Mouse (Mus musculus): ENCODE data around the gene Pnkd. TPM values are rescaled to one million over a fixed set of nuclear protein-coding genes. Genes with fewer than 3 reads are reported as not detected.

Gene Pnkd
- polyA plus RNA-seq, 1 experiment from 2014 or later, result 149 TPM

DNA sequence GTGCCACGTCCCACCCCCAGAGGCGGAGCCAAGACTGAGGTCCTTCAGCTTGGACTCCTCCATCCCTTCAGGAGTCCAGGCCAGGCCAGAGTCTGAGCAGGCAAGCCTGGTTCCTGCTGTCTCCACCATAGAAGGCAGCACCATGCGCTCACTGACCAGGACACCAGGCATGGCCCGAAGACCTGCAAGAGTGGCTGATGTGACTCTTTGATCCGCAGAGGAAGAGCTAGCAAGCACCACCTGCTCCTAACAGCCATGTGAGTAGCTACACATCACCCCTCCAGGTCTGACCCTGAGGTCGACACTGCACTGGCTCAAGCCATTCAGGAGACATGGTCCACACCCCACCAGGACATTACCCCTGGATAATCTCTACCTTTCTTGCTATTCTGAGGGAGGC, 7.7 kb upstream of the Pnkd start:
- no peak overlapping the region for H3K27ac ChIP-seq (ENCODE audit: low read length)
- H3K36me3 ChIP-seq (ENCODE audit: insufficient read depth, low read length), result peaks cover 37% of the 10 kb centered on the region
- H3K9me3 ChIP-seq (ENCODE audit: low read length), result no peaks in the 10 kb centered on the region
- H3K4me3 ChIP-seq (ENCODE audit: low read length), result no peak overlapping the region
- H3K4me2 ChIP-seq (replicated peaks; ENCODE audit: low read depth, low read length), result no peak overlapping the region
- peaks cover 34% of the 10 kb centered on the region for H3K4me1 ChIP-seq (ENCODE audit: insufficient read depth, low read length)
- no peak overlapping the region for H3K9ac ChIP-seq (replicated peaks; ENCODE audit: low read length)
- 58% methylated on average over 6 of the region's 6 CpGs for WGBS
- ATAC-seq (ENCODE audit: low FRiP score, low TSS enrichment), result no peak
- H3K27me3 ChIP-seq (ENCODE audit: insufficient read depth, low read length), result no peaks in the 10 kb centered on the region

DNA sequence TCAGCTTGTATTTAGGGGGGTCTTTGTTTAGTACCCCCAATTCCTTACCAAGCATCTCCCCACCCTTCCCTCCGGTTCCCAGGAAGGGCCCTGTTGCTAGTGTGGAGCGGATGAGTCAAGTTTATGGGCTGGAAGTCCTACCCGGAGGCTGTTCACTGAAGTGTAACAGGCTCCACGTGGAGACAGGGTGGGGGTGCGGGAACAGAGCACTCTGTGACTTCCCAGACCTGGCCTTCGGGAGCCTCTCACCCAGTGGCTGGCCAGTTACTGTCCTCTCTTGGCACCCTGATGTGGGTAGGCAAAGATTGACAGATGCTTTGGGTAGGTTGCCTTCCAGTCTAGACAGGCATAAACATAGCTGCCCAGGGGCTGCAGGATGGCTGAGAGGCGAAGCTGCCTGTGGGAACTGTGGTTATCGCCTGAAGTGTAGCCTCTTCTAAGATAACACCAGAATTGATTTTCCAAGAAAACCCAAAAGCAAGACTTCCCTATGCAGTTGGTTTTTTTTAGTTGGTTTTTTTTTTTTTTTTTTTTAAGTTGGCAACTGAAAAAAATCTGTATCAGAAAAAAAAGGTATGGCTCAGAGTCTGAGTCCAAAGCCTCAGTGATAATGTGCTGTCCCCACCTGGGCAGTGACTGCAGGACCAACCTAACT, 6.7 kb upstream of the Pnkd start:
- no peaks in the 10 kb centered on the region for H3K27me3 ChIP-seq (ENCODE audit: insufficient read depth, low read length)
- WGBS, result 27% methylated on average over 8 of the region's 8 CpGs
- H3K4me1 ChIP-seq (ENCODE audit: insufficient read depth, low read length), result peaks cover 39% of the 10 kb centered on the region
- no peak overlapping the region for H3K4me3 ChIP-seq (ENCODE audit: low read length)
- no peak overlapping the region for H3K9ac ChIP-seq (replicated peaks; ENCODE audit: low read length)
- H3K9me3 ChIP-seq (ENCODE audit: low read length), result no peaks in the 10 kb centered on the region
- no peak overlapping the region; the same call in 1 of the 2 replicates for H3K27ac ChIP-seq (ENCODE audit: low read length)
- H3K36me3 ChIP-seq (ENCODE audit: insufficient read depth, low read length), result peaks cover 47% of the 10 kb centered on the region
- ATAC-seq (ENCODE audit: low FRiP score, low TSS enrichment), result peak; percentile 49
- H3K4me2 ChIP-seq (replicated peaks; ENCODE audit: low read depth, low read length), result no peak overlapping the region

DNA sequence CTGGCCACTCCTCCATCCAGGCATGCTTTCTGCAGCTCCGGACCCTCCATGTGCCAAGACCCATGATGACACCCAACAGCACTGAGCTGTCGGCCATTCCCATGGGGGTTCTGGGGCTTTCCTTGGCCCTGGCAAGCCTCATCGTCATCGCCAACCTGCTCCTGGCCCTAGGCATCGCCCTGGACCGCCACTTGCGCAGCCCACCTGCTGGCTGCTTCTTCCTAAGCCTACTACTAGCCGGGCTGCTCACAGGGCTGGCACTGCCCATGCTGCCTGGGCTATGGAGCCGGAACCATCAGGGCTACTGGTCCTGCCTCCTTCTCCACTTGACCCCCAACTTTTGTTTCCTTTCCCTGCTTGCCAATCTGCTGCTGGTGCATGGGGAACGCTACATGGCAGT, 6.2 kb upstream of the Pnkd start, which contains the start of gene Gpbar1:
Gene Gpbar1 (plus strand): TSS at position 13 of the 400 bp plus-strand sequence.
- 88% methylated on average over 10 of the region's 10 CpGs for WGBS
- Histone ChIP-seq H3K9ac (replicated peaks; ENCODE audit: low read length) (no peak within 1 kb of the TSS), H3K27ac (ENCODE audit: low read length) (no peak within 1 kb of the TSS; the same call in 1 of the 2 replicates), H3K27me3 (ENCODE audit: insufficient read depth, low read length) (no peaks in the 10 kb centered on the region), H3K4me2 (replicated peaks; ENCODE audit: low read depth, low read length) (no peak within 1 kb of the TSS), H3K36me3 (ENCODE audit: insufficient read depth, low read length) (peaks cover 50% of the 10 kb centered on the region), H3K4me1 (ENCODE audit: insufficient read depth, low read length) (peaks cover 44% of the 10 kb centered on the region), H3K9me3 (ENCODE audit: low read length) (no peaks in the 10 kb centered on the region), H3K4me3 (ENCODE audit: low read length) (no peak within 1 kb of the TSS)
- no peak for ATAC-seq (ENCODE audit: low FRiP score, low TSS enrichment)

DNA sequence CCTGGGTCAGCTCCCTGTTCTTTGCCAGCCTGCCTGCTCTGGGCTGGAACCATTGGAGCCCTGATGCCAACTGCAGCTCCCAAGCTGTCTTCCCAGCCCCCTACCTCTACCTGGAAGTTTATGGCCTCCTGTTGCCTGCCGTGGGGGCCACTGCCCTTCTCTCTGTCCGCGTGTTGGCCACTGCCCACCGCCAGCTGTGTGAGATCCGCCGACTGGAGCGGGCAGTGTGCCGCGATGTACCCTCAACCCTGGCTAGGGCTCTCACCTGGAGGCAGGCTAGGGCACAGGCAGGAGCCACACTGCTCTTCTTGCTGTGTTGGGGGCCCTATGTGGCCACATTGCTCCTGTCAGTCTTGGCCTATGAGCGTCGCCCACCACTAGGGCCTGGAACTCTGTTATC, 5.7 kb upstream of the Pnkd start:
- Histone ChIP-seq H3K9me3 (ENCODE audit: low read length) (no peaks in the 10 kb centered on the region), H3K9ac (replicated peaks; ENCODE audit: low read length) (no peak overlapping the region), H3K4me1 (ENCODE audit: insufficient read depth, low read length) (peaks cover 48% of the 10 kb centered on the region), H3K36me3 (ENCODE audit: insufficient read depth, low read length) (peaks cover 50% of the 10 kb centered on the region), H3K27me3 (ENCODE audit: insufficient read depth, low read length) (no peaks in the 10 kb centered on the region), H3K4me2 (replicated peaks; ENCODE audit: low read depth, low read length) (no peak overlapping the region), H3K4me3 (ENCODE audit: low read length) (no peak overlapping the region), H3K27ac (ENCODE audit: low read length) (no peak overlapping the region)
- ATAC-seq (ENCODE audit: low FRiP score, low TSS enrichment), result no peak
- 81% methylated on average over 11 of the region's 11 CpGs for WGBS

DNA sequence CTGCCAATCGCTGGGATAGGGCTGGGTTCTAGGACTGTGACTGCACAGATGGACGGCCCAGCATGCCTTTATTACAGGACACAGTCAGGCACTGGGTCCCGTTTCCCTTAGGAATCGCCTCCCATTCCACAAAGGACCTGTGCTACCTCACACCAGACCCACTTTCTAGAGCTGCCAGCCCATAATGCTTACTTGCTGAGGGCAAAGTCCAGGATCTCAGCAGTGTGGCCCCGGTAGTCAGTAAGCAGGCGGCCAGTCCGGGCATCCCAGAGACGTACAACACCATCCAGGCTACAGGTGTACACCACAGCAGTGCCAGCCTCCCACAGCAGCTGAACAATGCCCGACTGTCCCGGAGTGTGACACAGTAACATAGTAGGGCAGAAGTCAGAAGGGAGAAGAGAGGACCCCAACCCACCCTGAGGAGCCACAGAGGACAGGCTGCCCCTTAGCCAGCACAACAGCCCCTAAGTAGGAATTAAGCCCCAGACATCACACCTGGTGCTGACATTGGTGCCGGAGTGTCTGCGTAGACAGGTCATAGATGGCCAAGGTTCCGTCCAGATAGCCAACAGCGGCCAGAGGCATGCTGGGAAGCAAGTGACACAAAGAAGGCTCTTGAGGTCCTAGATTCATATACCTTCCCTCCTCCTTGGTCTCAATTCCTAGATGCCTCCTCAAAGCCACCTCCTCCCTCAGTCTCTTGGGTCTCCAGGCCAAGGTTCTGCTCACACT, 4.0 kb upstream of the Pnkd start:
- Histone ChIP-seq H3K27me3 (ENCODE audit: insufficient read depth, low read length) (no peaks in the 10 kb centered on the region), H3K9me3 (ENCODE audit: low read length) (no peaks in the 10 kb centered on the region), H3K27ac (ENCODE audit: low read length) (no peak overlapping the region), H3K36me3 (ENCODE audit: insufficient read depth, low read length) (peaks cover 50% of the 10 kb centered on the region), H3K4me1 (ENCODE audit: insufficient read depth, low read length) (peaks cover 41% of the 10 kb centered on the region), H3K4me2 (replicated peaks; ENCODE audit: low read depth, low read length) (no peak overlapping the region), H3K4me3 (ENCODE audit: low read length) (no peak overlapping the region), H3K9ac (replicated peaks; ENCODE audit: low read length) (no peak overlapping the region)
- WGBS, result 91% methylated on average over 14 of the region's 14 CpGs
- no peak for ATAC-seq (ENCODE audit: low FRiP score, low TSS enrichment)

DNA sequence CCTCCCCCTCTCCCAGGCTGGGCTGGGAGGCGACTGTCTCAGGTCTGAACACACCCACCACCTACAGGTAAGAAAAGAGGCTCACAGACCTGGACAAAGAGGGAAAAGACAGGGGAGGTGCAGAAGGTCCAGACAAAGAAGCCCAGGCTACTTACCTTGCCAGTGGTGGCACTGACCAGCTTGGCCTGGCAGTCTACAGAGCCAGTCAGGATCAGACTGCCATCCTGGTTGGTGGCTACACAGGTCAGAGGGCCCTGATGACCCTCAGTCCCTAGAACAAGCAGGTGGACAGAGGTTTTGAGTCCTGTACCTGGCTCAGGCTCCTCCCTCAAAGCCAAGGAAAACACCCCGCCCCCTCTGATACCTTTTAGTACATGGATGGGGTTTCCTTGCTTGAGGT, 3.4 kb upstream of the Pnkd start:
- Histone ChIP-seq H3K4me3 (ENCODE audit: low read length) (no peak overlapping the region), H3K9ac (replicated peaks; ENCODE audit: low read length) (no peak overlapping the region), H3K27me3 (ENCODE audit: insufficient read depth, low read length) (no peaks in the 10 kb centered on the region), H3K36me3 (ENCODE audit: insufficient read depth, low read length) (peaks cover 50% of the 10 kb centered on the region), H3K4me1 (ENCODE audit: insufficient read depth, low read length) (peaks cover 44% of the 10 kb centered on the region), H3K27ac (ENCODE audit: low read length) (no peak overlapping the region), H3K9me3 (ENCODE audit: low read length) (no peaks in the 10 kb centered on the region), H3K4me2 (replicated peaks; ENCODE audit: low read depth, low read length) (no peak overlapping the region)
- ATAC-seq (ENCODE audit: low FRiP score, low TSS enrichment), result no peak
- WGBS, result 89% methylated on average over 2 of the region's 2 CpGs

DNA sequence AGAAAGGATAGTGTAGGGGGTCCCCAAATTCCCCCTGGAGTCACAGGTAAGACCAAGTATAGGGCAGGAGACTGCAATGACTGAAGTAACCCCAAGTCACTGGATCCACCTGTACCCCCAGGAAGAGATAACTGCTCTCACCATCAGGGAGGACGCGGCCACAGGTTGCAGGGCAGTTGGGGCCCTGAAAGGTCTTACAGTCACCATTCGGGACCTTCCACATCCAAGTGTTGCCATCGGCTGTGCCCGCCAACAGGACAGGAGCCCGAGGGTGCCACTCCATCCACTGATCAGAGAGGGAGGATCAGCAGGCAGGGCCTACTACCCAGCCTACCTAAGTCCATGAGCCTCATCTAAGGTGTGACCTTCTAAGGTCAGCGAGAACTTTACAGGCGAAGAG, 2.8 kb upstream of the Pnkd start:
- 99% methylated on average over 8 of the region's 8 CpGs for WGBS
- Histone ChIP-seq H3K36me3 (ENCODE audit: insufficient read depth, low read length) (peaks cover 50% of the 10 kb centered on the region), H3K27me3 (ENCODE audit: insufficient read depth, low read length) (no peaks in the 10 kb centered on the region), H3K4me1 (ENCODE audit: insufficient read depth, low read length) (peaks cover 40% of the 10 kb centered on the region), H3K9me3 (ENCODE audit: low read length) (no peaks in the 10 kb centered on the region), H3K9ac (replicated peaks; ENCODE audit: low read length) (no peak overlapping the region), H3K4me3 (ENCODE audit: low read length) (no peak overlapping the region), H3K4me2 (replicated peaks; ENCODE audit: low read depth, low read length) (no peak overlapping the region), H3K27ac (ENCODE audit: low read length) (no peak overlapping the region)
- no peak for ATAC-seq (ENCODE audit: low FRiP score, low TSS enrichment)

DNA sequence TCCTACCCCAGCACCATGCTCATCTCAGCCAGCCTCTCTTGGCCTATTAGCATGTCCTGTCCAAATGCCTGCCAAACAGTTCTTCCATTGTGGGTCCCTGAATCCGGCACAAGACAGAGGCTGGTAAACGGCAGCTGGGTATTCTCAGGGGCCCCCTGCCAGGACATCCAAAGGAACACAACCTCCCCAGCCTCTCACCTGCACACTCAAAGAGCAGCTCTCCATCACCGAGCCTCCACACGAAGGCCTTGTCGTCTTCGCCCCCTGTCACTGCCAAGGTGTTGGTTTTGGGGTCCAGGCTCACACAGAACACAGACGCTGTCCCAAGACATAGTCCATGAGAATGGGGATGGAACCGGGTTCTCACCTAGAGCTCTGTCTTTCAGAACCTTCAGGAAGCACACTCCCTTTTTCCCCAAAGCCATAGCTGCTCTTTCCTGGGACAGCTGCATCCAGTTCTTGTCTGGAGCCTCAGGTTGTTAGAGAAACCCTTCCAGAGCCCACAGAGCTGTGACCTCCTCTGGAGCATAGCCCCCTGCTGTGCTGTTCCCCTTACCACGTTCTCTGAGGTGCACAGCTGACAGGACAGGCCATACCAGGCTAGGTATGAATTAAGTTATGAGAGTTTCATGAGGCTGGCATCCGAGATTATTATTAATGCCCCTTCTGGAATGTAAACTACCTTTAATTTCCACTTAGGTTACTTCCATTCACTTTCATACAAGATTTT, 1.7 kb upstream of the Pnkd start:
- Histone ChIP-seq H3K36me3 (ENCODE audit: insufficient read depth, low read length) (peaks cover 50% of the 10 kb centered on the region), H3K9ac (replicated peaks; ENCODE audit: low read length) (no peak overlapping the region; the same call in 1 of the 2 replicates), H3K27me3 (ENCODE audit: insufficient read depth, low read length) (no peaks in the 10 kb centered on the region), H3K27ac (ENCODE audit: low read length) (no peak overlapping the region), H3K4me2 (replicated peaks; ENCODE audit: low read depth, low read length) (peak overlapping the region; percentile 94; the same call in 1 of the 2 replicates), H3K9me3 (ENCODE audit: low read length) (no peaks in the 10 kb centered on the region), H3K4me1 (ENCODE audit: insufficient read depth, low read length) (peaks cover 29% of the 10 kb centered on the region), H3K4me3 (ENCODE audit: low read length) (peak overlapping the region; percentile 85; the same call in 1 of the 2 replicates)
- 90% methylated on average over 10 of the region's 10 CpGs for WGBS
- no peak for ATAC-seq (ENCODE audit: low FRiP score, low TSS enrichment)

DNA sequence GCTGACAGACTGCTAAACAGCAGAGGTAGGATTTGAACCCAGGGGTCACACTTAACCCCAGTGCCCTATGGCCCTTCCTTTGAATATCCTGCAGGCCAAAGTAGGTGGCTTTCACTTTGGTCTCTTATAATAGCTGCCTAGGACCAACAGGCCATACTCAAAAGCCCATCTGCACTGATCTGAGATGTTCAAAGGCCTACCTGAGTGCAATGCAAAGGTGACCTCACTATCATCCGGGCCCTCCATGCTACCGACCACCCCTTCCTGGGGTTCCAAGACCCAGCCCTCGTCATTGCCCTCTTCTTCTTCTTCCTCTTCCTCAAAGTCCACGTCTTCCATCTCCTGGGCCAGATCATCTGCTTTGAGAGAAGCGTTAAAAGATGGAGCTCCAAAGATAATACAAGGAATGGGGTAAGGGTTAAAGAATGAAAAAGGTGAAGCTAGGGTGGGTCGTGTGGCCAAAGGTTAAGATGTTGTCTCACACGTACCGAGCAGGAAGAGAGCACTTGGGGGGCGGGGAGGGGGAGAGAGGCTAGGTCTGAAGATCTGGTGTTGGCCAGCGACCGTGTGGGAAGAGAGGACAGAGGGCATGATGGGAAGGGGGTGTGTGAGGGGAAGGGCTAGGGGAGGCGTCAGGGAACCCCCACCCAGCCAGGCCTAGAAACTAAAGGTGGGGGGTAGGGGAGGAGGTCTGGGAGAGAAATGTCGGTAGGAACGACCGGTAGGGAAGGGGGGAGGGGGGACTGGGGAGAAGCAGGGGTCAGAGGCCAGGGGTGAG, 855 bp upstream of the Pnkd start:
- Histone ChIP-seq H3K4me3 (ENCODE audit: low read length) (peak overlapping the region; percentile 85), H3K9ac (replicated peaks; ENCODE audit: low read length) (peak overlapping the region; percentile 83), H3K9me3 (ENCODE audit: low read length) (no peaks in the 10 kb centered on the region), H3K27me3 (ENCODE audit: insufficient read depth, low read length) (no peaks in the 10 kb centered on the region), H3K27ac (ENCODE audit: low read length) (peak overlapping the region; percentile 68), H3K4me2 (replicated peaks; ENCODE audit: low read depth, low read length) (peak overlapping the region; percentile 94), H3K36me3 (ENCODE audit: insufficient read depth, low read length) (peaks cover 52% of the 10 kb centered on the region), H3K4me1 (ENCODE audit: insufficient read depth, low read length) (peaks cover 22% of the 10 kb centered on the region)
- 9% methylated on average over 15 of the region's 15 CpGs for WGBS
- peak; percentile 65 for ATAC-seq (ENCODE audit: low FRiP score, low TSS enrichment)
